Mouse (Mus musculus) ES-E14 (cell line): ENCODE results near the gene Lrp1.

Source experiments
- CHD2 ChIP-seq: IDR thresholded peaks from 2 replicates; pipeline ENCODE4 v1.6.1; 2014; ENCODE audit warnings: mild to moderate bottlenecking, low read depth, low read length, inconsistent platforms
- HCFC1 ChIP-seq: IDR thresholded peaks from 2 replicates; pipeline ENCODE4 v1.6.1; 2012; ENCODE audit warnings: low read length, inconsistent platforms, borderline replicate concordance; ENCODE audit not compliant: insufficient read depth

GRCm38 (mm10) chr10:127614236-127615033 lies 6.5 kb downstream of the Lrp1 start:
- TF ChIP-seq HCFC1 (no peak), CHD2 (no peak)
